ENCODE assay signal across 24 mouse cellular contexts in the genomic region with DNA sequence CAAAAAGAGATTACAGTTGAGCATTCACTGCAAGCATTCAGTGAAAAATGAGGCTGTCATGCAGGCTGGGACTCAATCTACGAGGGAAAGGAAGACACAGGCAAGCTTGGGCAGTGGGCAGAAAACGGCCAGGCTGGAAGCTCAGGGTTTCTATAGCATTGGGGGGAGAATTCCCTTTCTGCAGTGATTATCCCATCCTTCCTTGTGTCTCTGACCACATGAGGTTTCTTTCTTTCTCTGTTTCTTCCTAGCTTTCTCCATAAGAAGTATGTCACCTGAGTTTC. TPM values are rescaled to one million over a fixed set of nuclear protein-coding genes. Genes with fewer than 3 reads are reported as not detected.
DNase-seq lines count a peak whose midpoint lies in the region; ATAC-seq and TF ChIP-seq lines count a peak whose summit lies in the region.
"Had no signal": no experiment of that assay in that cellular context is flagged by ENCODE, and none has a peak within 500 bp of the region (broad histone marks: within the 10 kb centered on the region; RNA-seq: fewer than 3 reads in every experiment).

No protein-coding gene starts in this region.

- H3K4me1 ChIP-seq in midbrain, embryonic 10.5 days = peaks cover 33% of the 10 kb centered on the region
- no peaks in the 10 kb centered on the region for H3K4me1 ChIP-seq in midbrain, embryonic 15.5 days
- peaks cover 5% of the 10 kb centered on the region; the same call in 1 of the 2 replicates for H3K4me1 ChIP-seq in midbrain, embryonic 12.5 days
- H3K4me1 ChIP-seq in midbrain, embryonic 14.5 days (ENCODE audit: control insufficient read depth, insufficient read depth, low read length) = peaks cover 15% of the 10 kb centered on the region; the same call in 1 of the 2 replicates
- H3K4me1 ChIP-seq in midbrain, postnatal 0 days (ENCODE audit: insufficient read depth, low read length) = no peaks in the 10 kb centered on the region; the same call in 1 of the 2 replicates
- H3K4me1 ChIP-seq: embryonic facial prominence, embryonic 15.5 days had no signal

- peak overlapping the region; percentile 84 for H3K27ac ChIP-seq in midbrain, embryonic 10.5 days (replicated peaks)
- H3K27ac ChIP-seq in midbrain, embryonic 15.5 days = no peak overlapping the region
- H3K27ac ChIP-seq in midbrain, embryonic 12.5 days (replicated peaks) = peak overlapping the region; percentile 86
- H3K27ac ChIP-seq in midbrain, embryonic 14.5 days (replicated peaks; ENCODE audit: low read depth, low read length) = peak overlapping the region; percentile 38
- H3K27ac ChIP-seq in midbrain, postnatal 0 days (ENCODE audit: low read depth, low read length) = no peak overlapping the region
- H3K27ac ChIP-seq: embryonic facial prominence, embryonic 13.5 days; embryonic facial prominence, embryonic 15.5 days; forebrain, embryonic 10.5 days; forebrain, embryonic 12.5 days had no signal

- TF ChIP-seq CTCF in midbrain, postnatal 0 days (IDR thresholded peaks at IDR 0.05) = no peak

- ATAC-seq in midbrain, embryonic 15.5 days (replicated peaks) = no peak; the same call in 1 of the 2 replicates
- ATAC-seq in midbrain, embryonic 12.5 days (ENCODE audit: low FRiP score, low read depth) = no peak
- ATAC-seq in midbrain, embryonic 14.5 days (ENCODE audit: low FRiP score, low TSS enrichment) = peak; percentile 58; the same call in 1 of the 2 replicates
- peak; percentile 5; the same call in 1 of the 2 replicates for ATAC-seq in midbrain, postnatal 0 days (ENCODE audit: low FRiP score)
- ATAC-seq: forebrain, embryonic 14.5 days; forebrain, embryonic 16.5 days had no signal

- DNase-seq in midbrain, embryonic 10.5 days (ENCODE audit: low spot score) = no peak
- DNase-seq in midbrain, embryonic 14.5 days = no peak
- no peak for DNase-seq in midbrain, postnatal 0 days (ENCODE audit: low spot score)
- no peak for DNase-seq in left cerebral cortex, postnatal 36 days (ENCODE audit: low spot score in 2 of 2)
- no peak for DNase-seq in embryo, embryonic 9.5 days (ENCODE audit: extremely low spot score)
- DNase-seq in neural tube, embryonic 10.5 days (ENCODE audit: extremely low spot score, low spot score) = no peak
- DNase-seq: adrenal gland, adult 2 months; adrenal gland, postnatal 10 days; adrenal gland, postnatal 25 days; cerebellum, adult 11 months; cerebellum, adult 18-20 months; cerebellum, adult 8-10 months; cerebellum, adult 9-11 months; cerebellum, postnatal 14 days; cerebellum, postnatal 36 days had no signal

- WGBS in midbrain, embryonic 10.5 days = 42% methylated on average over 2 of the region's 2 CpGs
- WGBS in midbrain, embryonic 15.5 days = 44% methylated on average over 2 of the region's 2 CpGs
- 49% methylated on average over 2 of the region's 2 CpGs for WGBS in midbrain, embryonic 12.5 days
- WGBS in midbrain, embryonic 14.5 days = 26% methylated on average over 2 of the region's 2 CpGs
- WGBS in midbrain, postnatal 0 days = 36% methylated on average over 2 of the region's 2 CpGs

- H3K4me3 ChIP-seq in midbrain, embryonic 10.5 days = no peak overlapping the region
- no peak overlapping the region for H3K4me3 ChIP-seq in midbrain, embryonic 15.5 days
- H3K4me3 ChIP-seq in midbrain, embryonic 12.5 days = no peak overlapping the region
- H3K4me3 ChIP-seq in midbrain, embryonic 14.5 days (replicated peaks; ENCODE audit: low read depth, low read length) = no peak overlapping the region
- H3K4me3 ChIP-seq in midbrain, postnatal 0 days (ENCODE audit: low read depth, low read length) = no peak overlapping the region
- H3K4me3 ChIP-seq: embryonic facial prominence, embryonic 13.5 days; embryonic facial prominence, embryonic 15.5 days; erythroblast, embryonic 14.5 days; forebrain, embryonic 10.5 days; forebrain, embryonic 12.5 days had no signal

- H3K9me3 ChIP-seq in midbrain, embryonic 10.5 days (replicated peaks) = no peaks in the 10 kb centered on the region
- H3K9me3 ChIP-seq in midbrain, embryonic 15.5 days = no peaks in the 10 kb centered on the region
- H3K9me3 ChIP-seq in midbrain, embryonic 12.5 days = no peaks in the 10 kb centered on the region
- no peaks in the 10 kb centered on the region for H3K9me3 ChIP-seq in midbrain, embryonic 14.5 days (ENCODE audit: control insufficient read depth, low read length)
- H3K9me3 ChIP-seq in midbrain, postnatal 0 days (ENCODE audit: low read length) = no peaks in the 10 kb centered on the region
- H3K9me3 ChIP-seq: embryonic facial prominence, embryonic 13.5 days; embryonic facial prominence, embryonic 15.5 days; forebrain, embryonic 10.5 days; forebrain, embryonic 12.5 days had no signal

- intact Hi-C loops in left cerebral cortex, postnatal 36 days (cut with DNase I) = no loop called here

- no peak overlapping the region for H3K9ac ChIP-seq in midbrain, embryonic 15.5 days
- H3K9ac ChIP-seq in midbrain, embryonic 12.5 days (replicated peaks) = no peak overlapping the region
- H3K9ac ChIP-seq in midbrain, embryonic 14.5 days (replicated peaks; ENCODE audit: low read length) = no peak overlapping the region
- H3K9ac ChIP-seq in midbrain, postnatal 0 days (replicated peaks; ENCODE audit: low read length, poor library complexity, severe bottlenecking) = no peak overlapping the region
- H3K9ac ChIP-seq: embryonic facial prominence, embryonic 13.5 days; embryonic facial prominence, embryonic 15.5 days; forebrain, embryonic 12.5 days had no signal

- no peaks in the 10 kb centered on the region for H3K27me3 ChIP-seq in midbrain, embryonic 10.5 days (ENCODE audit: low read depth, poor library complexity, severe bottlenecking)
- H3K27me3 ChIP-seq in midbrain, embryonic 15.5 days (replicated peaks) = no peaks in the 10 kb centered on the region
- H3K27me3 ChIP-seq in midbrain, embryonic 12.5 days = peaks cover 3% of the 10 kb centered on the region; the same call in 1 of the 2 replicates
- H3K27me3 ChIP-seq in midbrain, embryonic 14.5 days (ENCODE audit: control insufficient read depth, insufficient read depth, low read length) = no peaks in the 10 kb centered on the region
- H3K27me3 ChIP-seq in midbrain, postnatal 0 days (ENCODE audit: insufficient read depth, low read length) = no peaks in the 10 kb centered on the region
- H3K27me3 ChIP-seq: embryonic facial prominence, embryonic 13.5 days; embryonic facial prominence, embryonic 15.5 days; forebrain, embryonic 12.5 days had no signal

- no peaks in the 10 kb centered on the region for H3K36me3 ChIP-seq in midbrain, embryonic 10.5 days
- H3K36me3 ChIP-seq in midbrain, embryonic 15.5 days (replicated peaks) = no peaks in the 10 kb centered on the region
- no peaks in the 10 kb centered on the region for H3K36me3 ChIP-seq in midbrain, embryonic 12.5 days
- H3K36me3 ChIP-seq in midbrain, embryonic 14.5 days (ENCODE audit: control insufficient read depth, insufficient read depth, low read length) = no peaks in the 10 kb centered on the region
- H3K36me3 ChIP-seq in midbrain, postnatal 0 days (ENCODE audit: insufficient read depth, low read length) = no peaks in the 10 kb centered on the region
- H3K36me3 ChIP-seq: embryonic facial prominence, embryonic 13.5 days; embryonic facial prominence, embryonic 15.5 days; forebrain, embryonic 10.5 days; forebrain, embryonic 12.5 days had no signal

- no peak overlapping the region for H3K4me2 ChIP-seq in midbrain, embryonic 15.5 days
- H3K4me2 ChIP-seq in midbrain, embryonic 12.5 days (replicated peaks) = no peak overlapping the region
- H3K4me2 ChIP-seq in midbrain, embryonic 14.5 days (ENCODE audit: low read length) = peak overlapping the region; percentile 23; the same call in 1 of the 2 replicates
- no peak overlapping the region for H3K4me2 ChIP-seq in midbrain, postnatal 0 days (ENCODE audit: low read depth, low read length, poor library complexity, severe bottlenecking)
- H3K4me2 ChIP-seq: embryonic facial prominence, embryonic 13.5 days; embryonic facial prominence, embryonic 15.5 days; forebrain, embryonic 12.5 days had no signal

RNA-seq across cellular contexts. Expression of a gene that starts 56.0 kb away (rescaled TPM):
- polyA plus RNA-seq in midbrain, embryonic 10.5 days (2016; fragmentation: Nextera tagmentation; extraction: Ambion mirVana) = 29.6 and 35.6 TPM in 2 replicates
- polyA plus RNA-seq in midbrain, embryonic 15.5 days (2015; fragmentation: Nextera tagmentation; extraction: Ambion mirVana) = 28.4 and 30.8 TPM in 2 replicates
- polyA plus RNA-seq in midbrain, embryonic 12.5 days (2016; fragmentation: Nextera tagmentation; extraction: Ambion mirVana) = 21.1 and 23.9 TPM in 2 replicates
- 24.3 and 26.8 TPM in 2 replicates for polyA plus RNA-seq in midbrain, embryonic 14.5 days (2014; fragmentation: Nextera tagmentation; extraction: Ambion mirVana)
- 21.5 and 24.2 TPM in 2 replicates for total RNA-seq in midbrain, postnatal 0 days (2014; rRNA removed)
- 34.5 and 36.4 TPM in 2 replicates for polyA plus RNA-seq in midbrain, postnatal 0 days (2015; fragmentation: Nextera tagmentation; extraction: Ambion mirVana)
- total RNA-seq in left cerebral cortex, postnatal 36 days (2021) = 10 to 100 TPM; 21.9 to 23.0 TPM

Comparison
In these comparisons a context has a peak if more than half of its experiments do, and no peak if none do; other contexts are left out.
1. H3K27ac ChIP-seq: peak in midbrain, embryonic 10.5 days (single experiment), midbrain, embryonic 12.5 days (single experiment) and midbrain, embryonic 14.5 days (single experiment); none in midbrain, embryonic 15.5 days (single experiment) and midbrain, postnatal 0 days (single experiment).
2. ATAC-seq: peak in midbrain, embryonic 14.5 days (single experiment) and midbrain, postnatal 0 days (single experiment); none in midbrain, embryonic 15.5 days (single experiment) and midbrain, embryonic 12.5 days (single experiment).